Mouse (Mus musculus): ENCODE measurements around the gene Fbrs. TPM values are rescaled to one million over a fixed set of nuclear protein-coding genes. Genes with fewer than 3 reads are reported as not detected.
"Not testable (repeated sequence)": the region's sequence is repeated elsewhere in the genome, so short reads cannot be mapped to it uniquely, and the experiment has no call there.

The Fbrs gene
- 15.2 and 27.3 TPM in 2 replicates for total RNA-seq (2017)

- peak; percentile 30 to 53 for ATAC-seq (replicated peaks in 1 of 2; ENCODE audit: insufficient read depth in 1 of 2, low FRiP score in 2 of 2, low TSS enrichment in 1 of 2, low read depth in 1 of 2, poor library complexity in 2 of 2, severe bottlenecking in 2 of 2)
These were observed at the start of gene Fbrs for GRCm38 (mm10) chr7:127478635-127479317. TSS of gene Fbrs (plus strand) at chr7:127479199.

- ATAC-seq (replicated peaks in 1 of 2; ENCODE audit: insufficient read depth in 1 of 2, low FRiP score in 2 of 2, low TSS enrichment in 1 of 2, low read depth in 1 of 2, poor library complexity in 2 of 2, severe bottlenecking in 2 of 2): no peak
These were observed 43.8 kb upstream of the Fbrs start for GRCm38 (mm10) chr7:127435206-127435605.

- ATAC-seq (replicated peaks in 1 of 2; ENCODE audit: insufficient read depth in 1 of 2, low FRiP score in 2 of 2, low TSS enrichment in 1 of 2, low read depth in 1 of 2, poor library complexity in 2 of 2, severe bottlenecking in 2 of 2): no peak
These were observed 41.3 kb upstream of the Fbrs start for GRCm38 (mm10) chr7:127437724-127438123.

- ATAC-seq (replicated peaks in 1 of 2; ENCODE audit: insufficient read depth in 1 of 2, low FRiP score in 2 of 2, low TSS enrichment in 1 of 2, low read depth in 1 of 2, poor library complexity in 2 of 2, severe bottlenecking in 2 of 2): no peak
These were observed 35.0 kb upstream of the Fbrs start for GRCm38 (mm10) chr7:127443976-127444375.

- peak; percentile 75 to 94 for ATAC-seq (replicated peaks in 1 of 2; ENCODE audit: insufficient read depth in 1 of 2, low FRiP score in 2 of 2, low TSS enrichment in 1 of 2, low read depth in 1 of 2, poor library complexity in 2 of 2, severe bottlenecking in 2 of 2)
These were observed 30.3 kb upstream of the Fbrs start, which contains the start of gene Zfp689 for GRCm38 (mm10) chr7:127448521-127449300. TSS of gene Zfp689 (minus strand) at chr7:127449158.

GRCm38 (mm10) chr7:127449966-127450365 is 29.0 kb upstream of the Fbrs start:
- ATAC-seq (replicated peaks in 1 of 2; ENCODE audit: insufficient read depth in 1 of 2, low FRiP score in 2 of 2, low TSS enrichment in 1 of 2, low read depth in 1 of 2, poor library complexity in 2 of 2, severe bottlenecking in 2 of 2): no peak

- no peak for ATAC-seq (replicated peaks in 1 of 2; ENCODE audit: insufficient read depth in 1 of 2, low FRiP score in 2 of 2, low TSS enrichment in 1 of 2, low read depth in 1 of 2, poor library complexity in 2 of 2, severe bottlenecking in 2 of 2)
These were observed 25.9 kb upstream of the Fbrs start for GRCm38 (mm10) chr7:127453056-127453455.

GRCm38 (mm10) chr7:127454905-127455304 is 24.1 kb upstream of the Fbrs start:
- ATAC-seq (replicated peaks in 1 of 2; ENCODE audit: insufficient read depth in 1 of 2, low FRiP score in 2 of 2, low TSS enrichment in 1 of 2, low read depth in 1 of 2, poor library complexity in 2 of 2, severe bottlenecking in 2 of 2): no peak

GRCm38 (mm10) chr7:127458371-127459122 is 20.5 kb upstream of the Fbrs start:
- ATAC-seq (replicated peaks in 1 of 2; ENCODE audit: insufficient read depth in 1 of 2, low FRiP score in 2 of 2, low TSS enrichment in 1 of 2, low read depth in 1 of 2, poor library complexity in 2 of 2, severe bottlenecking in 2 of 2): not testable (repeated sequence)

- not testable (repeated sequence) for ATAC-seq (replicated peaks in 1 of 2; ENCODE audit: insufficient read depth in 1 of 2, low FRiP score in 2 of 2, low TSS enrichment in 1 of 2, low read depth in 1 of 2, poor library complexity in 2 of 2, severe bottlenecking in 2 of 2)
These were observed 19.7 kb upstream of the Fbrs start, which contains the start of gene Prr14 for GRCm38 (mm10) chr7:127459311-127459710. TSS of gene Prr14 (plus strand) at chr7:127459611.

GRCm38 (mm10) chr7:127465191-127465590 is 13.8 kb upstream of the Fbrs start:
- no peak for ATAC-seq (replicated peaks in 1 of 2; ENCODE audit: insufficient read depth in 1 of 2, low FRiP score in 2 of 2, low TSS enrichment in 1 of 2, low read depth in 1 of 2, poor library complexity in 2 of 2, severe bottlenecking in 2 of 2)

- ATAC-seq (replicated peaks in 1 of 2; ENCODE audit: insufficient read depth in 1 of 2, low FRiP score in 2 of 2, low TSS enrichment in 1 of 2, low read depth in 1 of 2, poor library complexity in 2 of 2, severe bottlenecking in 2 of 2): not testable (repeated sequence)
These were observed 13.3 kb upstream of the Fbrs start for GRCm38 (mm10) chr7:127465670-127466069.

- ATAC-seq (replicated peaks in 1 of 2; ENCODE audit: insufficient read depth in 1 of 2, low FRiP score in 2 of 2, low TSS enrichment in 1 of 2, low read depth in 1 of 2, poor library complexity in 2 of 2, severe bottlenecking in 2 of 2): no peak
These were observed 12.4 kb upstream of the Fbrs start for GRCm38 (mm10) chr7:127466606-127467005.

GRCm38 (mm10) chr7:127470011-127470715 is 8.8 kb upstream of the Fbrs start:
- no peak for ATAC-seq (replicated peaks in 1 of 2; ENCODE audit: insufficient read depth in 1 of 2, low FRiP score in 2 of 2, low TSS enrichment in 1 of 2, low read depth in 1 of 2, poor library complexity in 2 of 2, severe bottlenecking in 2 of 2)

- ATAC-seq (replicated peaks in 1 of 2; ENCODE audit: insufficient read depth in 1 of 2, low FRiP score in 2 of 2, low TSS enrichment in 1 of 2, low read depth in 1 of 2, poor library complexity in 2 of 2, severe bottlenecking in 2 of 2): peak; percentile 88
These were observed 8.0 kb upstream of the Fbrs start for GRCm38 (mm10) chr7:127470743-127471645.

GRCm38 (mm10) chr7:127471646-127472010 is 7.4 kb upstream of the Fbrs start:
- ATAC-seq (replicated peaks in 1 of 2; ENCODE audit: insufficient read depth in 1 of 2, low FRiP score in 2 of 2, low TSS enrichment in 1 of 2, low read depth in 1 of 2, poor library complexity in 2 of 2, severe bottlenecking in 2 of 2): peak in 1 of 2 experiments; percentile 27; a peak in 1 of 4 replicates

Data from hematopoietic stem cell, adult 5-6 weeks (primary cell).